Mouse (Mus musculus) liver, embryonic 12.5 days (tissue): ENCODE results near the gene Olfr373. TPM values are rescaled to one million over a fixed set of nuclear protein-coding genes. Genes with fewer than 3 reads are reported as not detected.

Experiments used
- ATAC-seq: fragments of 200-750 bp; cut with Nextera tagmentation; 2 replicates; pipeline ENCODE4 v1.8.0; 2017; ENCODE audit warnings: moderate number of reproducible peaks, mild to moderate bottlenecking, moderate library complexity
- H3K27ac ChIP-seq: fragments of 300-500 bp; sonication (generic); 2 replicates; pipeline ENCODE4 v1.5.1; 2016; ENCODE audit warnings: mild to moderate bottlenecking
- H3K27me3 ChIP-seq: fragments of 300-500 bp; sonication (generic); replicated peaks from 2 replicates; pipeline ENCODE4 v1.6.1; 2016; ENCODE audit warnings: mild to moderate bottlenecking, moderate library complexity
- H3K36me3 ChIP-seq: fragments of 300-500 bp; sonication (generic); 2 replicates; pipeline ENCODE4 v1.6.1; 2016; ENCODE audit warnings: mild to moderate bottlenecking, moderate library complexity
- H3K4me1 ChIP-seq: fragments of 300-500 bp; sonication (generic); 2 replicates; pipeline ENCODE4 v1.6.1; 2016
- H3K4me2 ChIP-seq: fragments of 300-500 bp; sonication (generic); 2 replicates; pipeline ENCODE4 v1.6.1; 2016; ENCODE audit warnings: mild to moderate bottlenecking, moderate library complexity
- H3K4me3 ChIP-seq: fragments of 300-500 bp; sonication (generic); 2 replicates; pipeline ENCODE4 v1.5.1; 2016; ENCODE audit warnings: mild to moderate bottlenecking, moderate library complexity
- H3K9ac ChIP-seq: fragments of 300-500 bp; sonication (generic); 2 replicates; pipeline ENCODE4 v1.6.1; 2016; ENCODE audit warnings: mild to moderate bottlenecking, moderate library complexity
- H3K9me3 ChIP-seq: fragments of 300-500 bp; sonication (generic); replicated peaks from 2 replicates; pipeline ENCODE4 v1.6.1; 2016; ENCODE audit warnings: mild to moderate bottlenecking, moderate library complexity
- WGBS: fragments of 180-500 bp; shearing (Covaris S2); methylation state at CpG from one replicate; pipeline ENCODE4 v1.1.7; 2016; ENCODE audit not compliant: insufficient replicate concordance; 5-methylcytosine and 5-hydroxymethylcytosine counted together
- polyA plus RNA-seq: library from polyadenylated mRNA; unstranded; fragments of >200 nt; fragmentation: Nextera tagmentation; extraction: Ambion mirVana; gene quantifications from 2 replicates; pipeline ENCODE4 v1.2.1, GENCODE M21; 2016

Gene Olfr373
- polyA plus RNA-seq, 1 experiment from 2014 or later = not detected

DNA sequence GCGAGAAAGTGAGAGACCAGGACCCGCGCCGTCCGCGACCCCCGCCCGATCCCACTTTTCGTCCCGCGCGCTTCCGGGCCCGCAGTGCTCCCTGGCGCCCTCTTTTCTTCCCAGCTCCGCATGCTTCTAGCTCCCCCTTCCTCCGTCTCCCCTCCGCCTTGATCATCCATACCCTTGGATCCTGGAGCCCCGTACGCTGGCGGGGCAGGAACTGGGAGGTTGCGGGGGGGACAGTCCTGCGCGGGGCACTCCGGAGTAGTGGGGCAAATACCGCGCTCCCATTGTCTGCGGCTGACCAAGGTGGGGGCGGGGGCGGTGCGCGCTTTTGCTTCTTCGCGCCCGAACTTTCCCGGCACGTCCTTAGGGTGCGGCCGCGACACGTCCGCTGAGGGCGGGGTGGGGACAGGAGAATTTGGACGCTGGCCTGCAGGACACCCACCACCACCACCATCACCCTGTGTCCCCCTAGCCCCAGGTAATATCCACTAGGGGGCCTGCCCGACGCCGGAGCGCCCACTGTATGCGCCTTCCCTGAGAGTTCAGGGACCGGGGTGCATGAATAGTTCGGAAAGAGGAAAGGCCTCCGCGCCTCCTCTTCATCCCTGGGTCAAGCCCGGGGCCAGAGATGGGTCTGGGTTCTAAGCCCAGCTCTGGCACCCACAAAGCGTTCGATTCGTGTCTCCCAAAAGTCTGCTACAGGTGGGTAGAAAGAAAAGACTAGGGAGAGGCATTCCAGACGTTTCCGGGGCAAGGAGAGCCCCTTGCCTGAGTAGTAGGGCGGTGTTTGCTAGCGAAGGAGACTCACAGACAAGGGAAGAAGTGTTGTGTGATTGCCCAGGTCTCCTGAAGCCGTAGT lies 52.7 kb downstream of the Olfr373 start:
- Histone ChIP-seq H3K27ac (peak overlapping the region; percentile 84), H3K4me1 (peaks cover 53% of the 10 kb centered on the region), H3K9ac (peak overlapping the region; percentile 72), H3K27me3 (peaks cover 42% of the 10 kb centered on the region), H3K4me2 (peak overlapping the region; percentile 89), H3K9me3 (no peaks in the 10 kb centered on the region), H3K4me3 (peak overlapping the region; percentile 67), H3K36me3 (peaks cover 27% of the 10 kb centered on the region)
- WGBS = under 1% methylated on average over 59 of the region's 62 CpGs
- ATAC-seq = peak; percentile 35

DNA sequence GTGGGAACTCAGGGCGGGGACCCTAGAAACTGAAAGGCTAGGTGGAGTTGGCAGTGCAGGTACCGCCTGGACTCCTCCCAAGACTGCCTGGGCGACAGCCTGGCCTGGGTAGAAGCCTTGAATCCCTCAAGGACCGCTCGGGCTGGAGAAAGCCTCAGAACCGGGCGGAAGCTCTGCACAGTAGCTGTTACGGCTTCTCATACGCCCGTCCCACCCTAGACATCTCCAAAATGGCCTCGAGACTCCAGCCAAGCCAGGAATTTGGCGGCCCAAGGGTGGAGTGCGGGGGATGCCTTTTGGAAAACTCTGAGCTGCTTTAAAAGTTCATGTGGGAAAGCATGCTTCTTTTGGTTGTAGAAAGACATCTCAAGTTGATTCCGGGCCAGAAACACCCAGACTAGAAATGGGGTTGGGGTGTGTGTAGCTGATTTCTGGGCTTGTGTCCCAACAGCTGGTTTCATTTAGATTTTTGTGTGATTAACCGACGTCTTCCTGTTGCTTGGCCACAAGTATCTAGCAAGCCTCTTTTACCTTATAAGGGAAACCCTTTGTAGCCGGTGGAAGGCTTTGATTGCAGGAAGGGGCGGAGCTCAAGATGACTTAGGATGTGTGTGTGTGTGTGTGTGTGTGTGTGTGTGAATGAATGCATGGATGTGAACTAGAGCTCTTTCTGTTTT lies 53.5 kb downstream of the Olfr373 start:
- Histone ChIP-seq H3K36me3 (peaks cover 35% of the 10 kb centered on the region), H3K4me3 (peak overlapping the region; percentile 67), H3K4me2 (peak overlapping the region; percentile 89), H3K4me1 (peaks cover 46% of the 10 kb centered on the region), H3K9ac (peak overlapping the region; percentile 72), H3K27ac (peak overlapping the region; percentile 84), H3K9me3 (no peaks in the 10 kb centered on the region), H3K27me3 (peaks cover 42% of the 10 kb centered on the region)
- 3% methylated on average over 18 of the region's 18 CpGs for WGBS
- ATAC-seq = no peak

DNA sequence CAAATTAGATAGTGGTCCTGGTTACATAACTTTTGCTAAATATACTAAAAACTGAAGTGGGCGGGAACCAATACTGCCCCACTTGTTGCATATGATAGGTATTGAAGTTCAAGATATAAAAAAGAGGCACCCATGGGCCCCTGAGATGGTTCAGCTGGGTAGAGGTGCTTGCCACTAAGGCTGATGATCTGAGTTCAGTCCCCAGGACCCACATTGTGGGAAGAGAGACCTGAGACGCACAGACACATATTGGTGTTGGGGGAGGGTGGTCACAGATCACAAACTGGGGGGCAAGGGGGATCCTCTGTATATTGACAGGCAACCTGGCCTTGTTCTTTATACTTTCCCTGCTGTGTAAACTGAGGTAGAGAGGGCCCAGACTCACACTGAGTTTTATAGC lies 54.5 kb downstream of the Olfr373 start:
- Histone ChIP-seq H3K4me3 (no peak overlapping the region), H3K27me3 (peaks cover 42% of the 10 kb centered on the region), H3K9ac (no peak overlapping the region), H3K9me3 (no peaks in the 10 kb centered on the region), H3K36me3 (peaks cover 45% of the 10 kb centered on the region), H3K4me1 (peaks cover 40% of the 10 kb centered on the region), H3K27ac (no peak overlapping the region), H3K4me2 (peak overlapping the region; percentile 89)
- WGBS = 68% methylated on average over 2 of the region's 2 CpGs
- no peak for ATAC-seq

DNA sequence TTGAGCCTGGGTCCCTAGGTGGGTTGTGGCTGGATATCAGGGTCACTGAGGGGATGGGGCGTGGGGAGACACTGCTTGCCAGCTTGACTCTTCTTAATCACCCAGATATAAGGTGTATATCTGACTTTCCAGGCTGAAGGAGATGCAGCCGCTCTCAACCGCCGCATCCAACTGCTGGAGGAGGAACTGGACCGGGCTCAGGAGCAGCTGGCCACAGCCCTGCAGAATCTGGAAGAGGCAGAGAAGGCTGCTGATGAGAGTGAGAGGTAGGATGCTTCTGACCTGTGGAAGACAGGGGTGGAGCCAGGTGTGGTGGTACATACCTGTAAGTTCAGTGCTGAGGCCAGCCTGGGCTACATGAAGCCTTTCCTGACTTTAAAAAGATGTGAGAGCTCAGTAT lies 55.5 kb downstream of the Olfr373 start:
- Histone ChIP-seq H3K4me3 (no peak overlapping the region), H3K36me3 (peaks cover 55% of the 10 kb centered on the region), H3K9me3 (no peaks in the 10 kb centered on the region), H3K27me3 (peaks cover 37% of the 10 kb centered on the region), H3K9ac (no peak overlapping the region), H3K4me2 (no peak overlapping the region), H3K27ac (no peak overlapping the region), H3K4me1 (peaks cover 36% of the 10 kb centered on the region)
- ATAC-seq = no peak
- 72% methylated on average over 5 of the region's 5 CpGs for WGBS

DNA sequence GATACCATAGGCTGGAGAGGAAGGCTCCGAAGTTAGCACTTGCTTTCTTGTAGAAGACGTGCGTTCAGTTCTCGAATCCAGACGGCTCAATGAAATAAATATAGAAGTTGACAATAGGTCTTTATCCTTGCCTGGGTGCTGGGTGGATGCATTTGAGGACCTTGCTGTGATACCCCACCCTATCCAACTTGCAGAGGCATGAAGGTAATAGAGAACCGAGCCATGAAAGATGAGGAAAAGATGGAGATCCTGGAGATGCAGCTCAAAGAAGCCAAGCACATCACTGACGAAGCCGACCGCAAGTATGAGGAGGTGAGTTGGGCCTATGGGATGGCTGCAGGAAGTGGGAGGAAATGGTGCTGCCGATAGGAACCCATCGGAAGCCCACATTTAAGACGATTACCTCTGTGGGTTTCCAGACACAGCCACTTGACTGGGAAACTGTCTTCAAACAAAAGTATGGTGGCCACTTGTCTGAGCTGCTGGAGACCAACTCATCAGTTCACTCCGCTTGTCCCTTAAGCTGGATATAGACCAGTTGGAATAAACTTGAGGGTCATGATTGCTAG lies 60.4 kb downstream of the Olfr373 start:
- Histone ChIP-seq H3K36me3 (peaks cover 91% of the 10 kb centered on the region), H3K4me1 (peaks cover 19% of the 10 kb centered on the region; the same call in 1 of the 2 replicates), H3K27ac (no peak overlapping the region), H3K9ac (no peak overlapping the region), H3K4me3 (no peak overlapping the region), H3K9me3 (no peaks in the 10 kb centered on the region), H3K4me2 (no peak overlapping the region), H3K27me3 (no peaks in the 10 kb centered on the region; the same call in 1 of the 2 replicates)
- whole genome bisulfite sequencing = 38% methylated on average over 13 of the region's 13 CpGs
- no peak for ATAC-seq

DNA sequence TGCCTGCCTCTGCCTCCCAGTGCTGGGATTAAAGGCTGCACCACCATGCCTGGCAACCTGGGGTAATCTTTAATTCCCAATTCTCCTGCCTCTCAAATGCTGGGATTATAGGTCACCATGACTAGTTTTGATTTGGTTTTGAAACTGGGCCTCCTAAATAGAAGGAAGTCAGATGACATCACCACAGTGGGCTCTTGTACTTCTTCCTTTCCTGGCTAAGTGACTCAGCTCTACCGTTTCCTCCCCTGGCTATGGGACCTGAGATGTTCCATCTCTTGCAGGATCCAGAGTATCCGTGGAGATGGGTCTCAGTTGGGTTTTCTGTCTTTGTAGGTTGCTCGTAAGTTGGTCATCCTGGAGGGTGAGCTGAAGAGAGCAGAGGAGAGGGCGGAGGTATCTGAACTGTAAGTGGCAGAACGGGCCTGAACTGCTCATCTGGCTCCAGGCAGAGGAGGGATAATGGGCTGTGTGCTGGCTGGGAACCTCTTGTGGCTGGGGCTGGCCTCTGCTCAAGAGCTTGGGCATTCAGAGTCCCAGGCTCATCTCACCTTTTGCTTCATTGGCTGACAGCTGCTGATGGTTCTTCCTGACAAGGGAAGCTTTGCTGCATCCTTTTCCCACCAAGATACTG lies 61.5 kb downstream of the Olfr373 start:
- H3K4me1 ChIP-seq = peaks cover 16% of the 10 kb centered on the region; the same call in 1 of the 2 replicates
- H3K9ac ChIP-seq = no peak overlapping the region
- ATAC-seq = no peak
- no peak overlapping the region for H3K4me3 ChIP-seq
- WGBS = 52% methylated on average over 5 of the region's 5 CpGs
- no peaks in the 10 kb centered on the region for H3K27me3 ChIP-seq
- H3K9me3 ChIP-seq = no peaks in the 10 kb centered on the region
- H3K36me3 ChIP-seq = peaks cover 88% of the 10 kb centered on the region
- no peak overlapping the region for H3K27ac ChIP-seq
- no peak overlapping the region for H3K4me2 ChIP-seq

DNA sequence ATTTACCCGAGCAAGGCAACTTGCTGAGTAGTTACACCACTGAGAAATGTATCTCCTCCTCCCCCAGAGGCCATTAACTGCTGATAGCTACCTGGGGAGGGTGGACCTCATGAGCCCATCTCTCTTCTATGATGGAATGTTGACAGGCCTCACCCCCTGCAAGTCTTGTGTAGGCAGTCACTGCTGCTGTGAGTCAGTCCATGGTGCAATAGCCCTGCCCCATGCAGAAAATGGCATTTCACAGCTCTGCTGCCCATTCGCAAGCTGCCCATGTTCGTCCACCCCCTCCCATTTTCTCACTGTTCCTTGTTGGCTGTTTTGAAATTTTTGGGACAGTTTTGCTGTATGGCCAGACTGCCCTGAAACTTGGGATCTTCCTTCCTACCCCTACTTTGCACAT lies 62.5 kb downstream of the Olfr373 start:
- Histone ChIP-seq H3K4me2 (no peak overlapping the region), H3K36me3 (peaks cover 88% of the 10 kb centered on the region), H3K9ac (no peak overlapping the region), H3K27me3 (no peaks in the 10 kb centered on the region), H3K4me3 (no peak overlapping the region), H3K9me3 (no peaks in the 10 kb centered on the region), H3K4me1 (peaks cover 16% of the 10 kb centered on the region; the same call in 1 of the 2 replicates), H3K27ac (no peak overlapping the region)
- no peak for ATAC-seq
- 70% methylated on average over 3 of the region's 3 CpGs for WGBS

DNA sequence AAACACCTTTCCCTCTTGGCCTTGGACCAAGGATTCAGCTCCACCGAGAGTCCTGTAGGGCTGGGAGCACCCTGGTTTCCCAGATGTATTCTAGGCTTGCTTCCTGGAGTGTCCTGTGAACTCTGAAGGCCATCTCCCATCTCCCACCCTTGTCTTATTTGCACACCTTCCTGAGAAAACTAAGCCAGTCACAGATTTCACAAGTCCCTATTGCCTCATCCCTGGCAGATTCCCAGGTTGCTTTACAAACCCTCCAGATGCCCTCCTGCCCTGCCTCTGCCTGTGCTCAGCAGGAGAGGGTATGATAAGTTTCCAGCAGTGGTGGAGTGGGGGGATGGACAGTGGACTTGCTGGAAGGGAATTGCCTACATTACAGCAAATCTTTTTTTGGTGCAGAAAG lies 63.1 kb downstream of the Olfr373 start:
- WGBS = 90% methylated on average over 1 of the region's 1 CpGs
- Histone ChIP-seq H3K27ac (no peak overlapping the region), H3K4me3 (no peak overlapping the region), H3K4me1 (peaks cover 16% of the 10 kb centered on the region; the same call in 1 of the 2 replicates), H3K27me3 (no peaks in the 10 kb centered on the region), H3K9me3 (no peaks in the 10 kb centered on the region), H3K36me3 (peaks cover 87% of the 10 kb centered on the region), H3K9ac (no peak overlapping the region), H3K4me2 (no peak overlapping the region)
- 0 out of 2 replicates have a peak, but pooled peaks have one; percentile 24 for ATAC-seq

DNA sequence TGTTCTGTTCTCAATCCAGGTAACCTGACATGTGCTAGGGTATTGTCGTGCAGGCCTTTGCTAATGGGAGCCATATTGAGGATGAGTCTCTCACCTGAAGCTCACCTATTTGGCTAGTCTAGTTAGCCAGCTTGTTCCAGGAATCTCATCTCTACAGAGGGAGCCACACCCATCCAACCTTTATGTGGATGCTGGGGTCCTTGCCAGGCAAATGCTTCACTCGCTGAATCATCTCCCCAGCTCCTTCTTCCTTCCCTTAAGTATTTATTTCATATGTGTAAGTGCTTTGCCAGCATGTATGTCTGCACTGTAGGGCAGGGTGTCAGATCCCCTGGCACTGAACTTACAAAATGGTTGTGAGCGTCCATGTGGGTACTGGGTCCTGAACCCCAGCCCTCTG lies 63.6 kb downstream of the Olfr373 start:
- WGBS = 80% methylated on average over 3 of the region's 3 CpGs
- H3K4me1 ChIP-seq = peaks cover 16% of the 10 kb centered on the region
- no peak overlapping the region for H3K4me3 ChIP-seq
- no peak overlapping the region for H3K4me2 ChIP-seq
- H3K27me3 ChIP-seq = no peaks in the 10 kb centered on the region
- H3K9me3 ChIP-seq = no peaks in the 10 kb centered on the region
- no peak overlapping the region for H3K9ac ChIP-seq
- no peak overlapping the region for H3K27ac ChIP-seq
- ATAC-seq = no peak
- peaks cover 87% of the 10 kb centered on the region for H3K36me3 ChIP-seq

DNA sequence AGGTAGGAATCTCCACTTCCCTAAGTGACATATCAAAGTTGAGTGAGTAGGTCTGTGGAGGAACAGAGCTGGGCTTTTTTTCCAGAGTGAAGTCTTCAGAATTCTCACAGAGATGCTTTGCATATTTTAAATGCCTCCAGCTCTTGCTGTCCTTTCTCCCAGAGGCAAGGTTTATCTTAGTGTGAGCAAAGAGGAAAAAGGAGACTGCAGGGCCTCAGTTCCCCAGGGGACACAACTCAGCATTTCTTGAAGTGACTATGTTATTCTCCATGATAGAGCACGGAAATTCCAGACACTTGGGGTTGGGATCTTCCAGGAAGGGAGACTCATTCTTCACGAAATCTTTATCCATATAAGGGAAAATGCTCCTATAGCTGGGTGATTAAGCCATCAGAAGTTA lies 64.3 kb downstream of the Olfr373 start:
- WGBS = 47% methylated on average over 2 of the region's 2 CpGs
- H3K9ac ChIP-seq = no peak overlapping the region
- H3K4me2 ChIP-seq = no peak overlapping the region
- H3K4me3 ChIP-seq = no peak overlapping the region
- peaks cover 87% of the 10 kb centered on the region for H3K36me3 ChIP-seq
- no peak overlapping the region for H3K27ac ChIP-seq
- H3K27me3 ChIP-seq = no peaks in the 10 kb centered on the region
- H3K9me3 ChIP-seq = no peaks in the 10 kb centered on the region
- ATAC-seq = no peak
- peaks cover 18% of the 10 kb centered on the region for H3K4me1 ChIP-seq

DNA sequence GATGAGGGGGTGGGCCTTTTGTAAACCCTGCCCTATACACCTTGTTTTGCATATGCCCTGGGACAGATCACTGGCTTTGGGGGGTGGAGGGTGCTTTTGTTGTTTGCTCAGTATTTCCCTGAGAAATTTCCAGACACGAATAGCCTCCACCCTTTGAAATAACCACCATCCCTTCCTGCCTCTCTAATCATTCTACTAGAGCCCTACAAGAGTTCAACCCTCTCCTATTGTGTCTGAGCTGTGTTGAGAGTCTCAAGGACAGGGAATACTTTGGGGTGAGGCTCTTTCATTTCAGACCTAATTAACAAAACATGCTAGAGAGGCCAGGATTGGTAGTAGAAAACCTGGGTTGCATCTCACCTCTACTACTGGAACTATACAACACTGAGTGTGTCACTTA lies 66.1 kb downstream of the Olfr373 start:
- Histone ChIP-seq H3K36me3 (peaks cover 90% of the 10 kb centered on the region), H3K4me2 (no peak overlapping the region), H3K4me3 (no peak overlapping the region), H3K4me1 (peaks cover 20% of the 10 kb centered on the region), H3K27ac (no peak overlapping the region), H3K9me3 (no peaks in the 10 kb centered on the region), H3K9ac (no peak overlapping the region), H3K27me3 (no peaks in the 10 kb centered on the region)
- ATAC-seq = no peak
- 91% methylated on average over 1 of the region's 1 CpGs for WGBS
